Mouse (Mus musculus) ES-E14 (cell line): Measurements from ENCODE around the gene Agbl5. TPM values are rescaled to one million over a fixed set of nuclear protein-coding genes. Genes with fewer than 3 reads are reported as not detected.

Source experiments
- DNase-seq: peaks from one replicate; pipeline ENCODE4 v3.0.0-alpha.2; 2013; ENCODE audit warnings: low read depth, low spot score
- H3K27ac ChIP-seq: 2 replicates; pipeline ENCODE4 v1.5.1; 2012; ENCODE audit warnings: low read depth, mild to moderate bottlenecking, low read length, moderate library complexity, mixed read lengths; ENCODE audit not compliant: poor library complexity, insufficient read depth, severe bottlenecking
- H3K36me3 ChIP-seq: 2 replicates; pipeline ENCODE4 v1.6.1; 2012; ENCODE audit warnings: mild to moderate bottlenecking, low read length, moderate library complexity, mixed read lengths; ENCODE audit not compliant: control insufficient read depth, poor library complexity, insufficient read depth, severe bottlenecking
- H3K4me1 ChIP-seq, 2 experiments: fragments of 150-350 bp in 1 of 2; sonication (generic) in 1 of 2; 2 replicates each; pipeline ENCODE4 v1.6.1; 2012; ENCODE audit warnings: low read length in 2 of 2, mild to moderate bottlenecking in 1 of 2, mixed read lengths in 1 of 2; ENCODE audit not compliant: control insufficient read depth in 2 of 2, insufficient read depth in 2 of 2, poor library complexity in 1 of 2
- H3K4me3 ChIP-seq, 2 experiments: fragments of 150-350 bp in 1 of 2; sonication (generic) in 1 of 2; 2 replicates each; pipeline ENCODE4 v1.5.1; 2012; ENCODE audit warnings: low read length in 2 of 2, low read depth in 1 of 2, mild to moderate bottlenecking in 1 of 2, mixed read lengths in 1 of 2; ENCODE audit not compliant: insufficient read depth in 1 of 2, poor library complexity in 1 of 2, severe bottlenecking in 1 of 2
- H3K9ac ChIP-seq: 2 replicates; pipeline ENCODE4 v1.6.1; 2012; ENCODE audit warnings: low read depth, mild to moderate bottlenecking, low read length, mixed read lengths; ENCODE audit not compliant: poor library complexity, insufficient read depth, severe bottlenecking
- H3K9me3 ChIP-seq: fragments of 150-350 bp; sonication (generic); 2 replicates; pipeline ENCODE4 v1.6.1; 2012; ENCODE audit warnings: low read depth, mild to moderate bottlenecking, low read length; ENCODE audit not compliant: control insufficient read depth, insufficient read depth
- CHD2 ChIP-seq: IDR thresholded peaks from 2 replicates; pipeline ENCODE4 v1.6.1; 2014; ENCODE audit warnings: mild to moderate bottlenecking, low read depth, low read length, inconsistent platforms
- HCFC1 ChIP-seq: IDR thresholded peaks from 2 replicates; pipeline ENCODE4 v1.6.1; 2012; ENCODE audit warnings: low read length, inconsistent platforms, borderline replicate concordance; ENCODE audit not compliant: insufficient read depth
- MAFK ChIP-seq: IDR thresholded peaks from 2 replicates; pipeline ENCODE4 v1.6.1; 2014; ENCODE audit warnings: mild to moderate bottlenecking, low read depth, low read length, inconsistent platforms; ENCODE audit not compliant: insufficient read depth
- ZC3H11A ChIP-seq: IDR thresholded peaks from 2 replicates; pipeline ENCODE4 v1.6.1; 2012; ENCODE audit warnings: low read depth, mild to moderate bottlenecking, inconsistent platforms, low read length, borderline replicate concordance
- ZNF384 ChIP-seq: IDR thresholded peaks from 2 replicates; pipeline ENCODE4 v1.6.1; 2012; ENCODE audit warnings: low read depth, low read length, inconsistent platforms
- in situ Hi-C, 2 experiments: fragments of 600-800 bp; cut with MboI; formaldehyde crosslinking; loops; one replicate each; pipeline ENCODE4 v1.15.1; 2025; ENCODE audit warnings: low sequenced_read_pairs in 2 of 2, inconsistent platforms in 1 of 2; ENCODE audit not compliant: unreplicated experiment in 2 of 2
- total RNA-seq: library from RNA; depleted of rRNA; stranded (reverse); fragments of 300-350 nt; gene quantifications from 2 replicates; pipeline ENCODE4 v1.2.3, GENCODE M21; 2012

Agbl5 gene
- total RNA-seq, 1 experiment: 17.0 TPM

- Histone ChIP-seq H3K9me3 (no peaks in the 10 kb centered on the region), H3K4me1 (peaks cover 0 to 18% of the 10 kb centered on the region in 2 experiments; a peak in 3 of 4 replicates), H3K4me3 (no peak overlapping the region), H3K36me3 (no peaks in the 10 kb centered on the region; the same call in 1 of the 2 replicates), H3K9ac (no peak overlapping the region), H3K27ac (no peak overlapping the region)
- no peak for TF ChIP-seq CHD2
- no peak for TF ChIP-seq MAFK
- no peak for TF ChIP-seq HCFC1
- no peak for TF ChIP-seq ZNF384
- TF ChIP-seq ZC3H11A: no peak
- no peak for DNase-seq
- in situ Hi-C loops: loop anchor here in 1 of 2 experiments (25.0 kb wide), 1 partner anchor 112 kb away; the partner anchor contains the start of gene Mapre3
Observed at GRCm38 (mm10) chr5:30924614-30925013, 36.1 kb downstream of the Agbl5 start.

GRCm38 (mm10) chr5:30925217-30925616 lies 36.7 kb downstream of the Agbl5 start:
- Histone ChIP-seq H3K4me3 (no peak overlapping the region), H3K4me1 (peaks cover 0 to 13% of the 10 kb centered on the region in 2 experiments; a peak in 3 of 4 replicates), H3K9ac (no peak overlapping the region), H3K27ac (no peak overlapping the region), H3K36me3 (no peaks in the 10 kb centered on the region), H3K9me3 (no peaks in the 10 kb centered on the region)
- DNase-seq: no peak
- in situ Hi-C loops: loop anchor here in 1 of 2 experiments (25.0 kb wide), 1 partner anchor 113 kb away; the partner anchor contains the start of gene Mapre3
- no peak for TF ChIP-seq ZC3H11A
- no peak for TF ChIP-seq CHD2
- no peak for TF ChIP-seq HCFC1
- TF ChIP-seq ZNF384: no peak
- TF ChIP-seq MAFK: no peak

GRCm38 (mm10) chr5:30926073-30926472 lies 37.6 kb downstream of the Agbl5 start:
- no peak overlapping the region for H3K9ac ChIP-seq
- H3K27ac ChIP-seq: no peak overlapping the region
- peaks cover 0 to 5% of the 10 kb centered on the region in 2 experiments; a peak in 1 of 4 replicates for H3K4me1 ChIP-seq
- no peaks in the 10 kb centered on the region for H3K36me3 ChIP-seq
- DNase-seq: no peak
- no peak overlapping the region for H3K4me3 ChIP-seq
- H3K9me3 ChIP-seq: no peaks in the 10 kb centered on the region
- TF ChIP-seq MAFK (no peak), HCFC1 (no peak), CHD2 (no peak), ZC3H11A (no peak), ZNF384 (no peak)
- in situ Hi-C loops: loop anchor here in 1 of 2 experiments (25.0 kb wide), 1 partner anchor 114 kb away; the partner anchor contains the start of gene Mapre3

GRCm38 (mm10) chr5:30927945-30928529 lies 39.5 kb downstream of the Agbl5 start:
- no peaks in the 10 kb centered on the region for H3K9me3 ChIP-seq
- H3K4me3 ChIP-seq: no peak overlapping the region
- TF ChIP-seq CHD2 (no peak), ZNF384 (no peak), HCFC1 (peak; percentile 96), MAFK (no peak), ZC3H11A (no peak)
- no peak overlapping the region for H3K9ac ChIP-seq
- in situ Hi-C loops: loop anchor here in 1 of 2 experiments (25.0 kb wide), 1 partner anchor 116 kb away; the partner anchor contains the start of gene Mapre3
- H3K4me1 ChIP-seq: peaks cover 0 to 5% of the 10 kb centered on the region in 2 experiments; a peak in 1 of 4 replicates
- no peak overlapping the region for H3K27ac ChIP-seq
- H3K36me3 ChIP-seq: no peaks in the 10 kb centered on the region
- DNase-seq: no peak
